Mouse (Mus musculus) telencephalon, adult 2 months (tissue): ENCODE results near the gene Rhox3h.
"Not testable (repeated sequence)": the region's sequence is repeated elsewhere in the genome, so short reads cannot be mapped to it uniquely, and the experiment has no call there.

Source experiments
- DNase-seq: peaks from one replicate; pipeline ENCODE4 v3.0.0-alpha.2; 2011; ENCODE audit warnings: low read depth, low spot score

The Rhox3h gene

DNA sequence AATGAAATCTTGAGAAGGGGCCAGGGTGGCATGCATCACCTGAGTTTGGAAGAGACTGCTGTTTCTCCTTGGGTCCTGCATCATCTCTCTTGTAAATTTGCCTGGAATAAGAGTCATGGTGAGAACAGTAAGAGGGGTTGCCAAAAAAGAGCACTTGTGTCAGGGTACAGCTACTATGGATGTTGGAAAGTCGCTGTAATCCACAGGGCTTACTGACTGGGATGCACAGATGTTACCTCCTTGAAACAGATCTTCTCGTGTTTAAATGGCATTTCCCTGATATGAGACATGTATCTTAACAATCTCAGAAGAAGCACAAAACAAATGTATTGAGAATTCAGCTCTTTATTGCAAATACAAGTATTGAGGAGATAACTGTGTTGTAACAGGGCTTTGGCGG, at the start of gene Rhox3h:
TSS of gene Rhox3h (minus strand) at position 101 of the 400 bp plus-strand sequence.
- not testable (repeated sequence) for DNase-seq

DNA sequence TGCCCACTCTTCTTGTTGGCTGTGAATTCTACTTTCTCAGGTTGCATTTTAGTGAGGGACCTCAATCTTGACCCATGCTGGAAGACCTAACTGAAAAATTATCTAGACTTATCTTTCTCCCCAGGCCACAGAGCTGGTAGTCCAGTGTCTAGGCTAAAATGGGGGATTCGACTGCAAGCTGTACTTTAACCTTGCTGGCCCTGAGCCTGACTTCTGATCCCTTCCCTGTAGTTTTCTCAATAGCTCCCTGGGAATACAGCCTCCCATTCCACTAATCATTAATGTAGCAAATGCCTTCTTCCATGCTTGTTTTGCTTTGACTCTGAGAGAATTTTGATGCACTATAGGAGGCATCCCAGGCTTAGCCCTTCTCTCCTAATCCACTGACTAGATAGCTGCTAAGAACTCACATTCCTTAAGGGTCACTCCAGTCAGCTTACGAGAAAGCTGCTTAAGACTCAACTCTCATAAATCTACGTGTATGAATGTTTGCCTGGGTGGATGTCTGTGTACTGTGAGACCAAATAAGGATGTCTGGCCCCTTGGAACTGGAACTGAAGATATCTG, 33.3 kb upstream of the Rhox3h start:
- DNase-seq, result no peak

DNA sequence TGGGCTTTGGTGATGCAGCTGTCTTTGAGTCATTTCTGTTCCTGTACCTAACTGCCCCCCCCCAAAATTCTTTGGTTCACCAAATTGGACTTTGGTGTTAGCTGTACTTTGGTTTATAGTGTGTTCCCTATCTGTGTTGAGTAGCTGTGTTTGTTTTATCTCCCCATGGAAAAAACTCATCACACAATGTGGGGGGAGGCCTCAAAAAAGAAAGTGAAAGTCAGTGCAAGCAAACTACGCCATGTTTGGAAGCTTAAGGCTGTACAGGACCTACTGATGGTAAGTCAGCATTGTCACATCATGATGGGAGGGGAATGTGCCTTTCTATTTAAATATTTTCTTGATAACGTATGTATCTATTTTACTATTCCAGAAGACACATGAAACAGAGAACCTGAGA, 23.7 kb upstream of the Rhox3h start:
- DNase-seq, result no peak

DNA sequence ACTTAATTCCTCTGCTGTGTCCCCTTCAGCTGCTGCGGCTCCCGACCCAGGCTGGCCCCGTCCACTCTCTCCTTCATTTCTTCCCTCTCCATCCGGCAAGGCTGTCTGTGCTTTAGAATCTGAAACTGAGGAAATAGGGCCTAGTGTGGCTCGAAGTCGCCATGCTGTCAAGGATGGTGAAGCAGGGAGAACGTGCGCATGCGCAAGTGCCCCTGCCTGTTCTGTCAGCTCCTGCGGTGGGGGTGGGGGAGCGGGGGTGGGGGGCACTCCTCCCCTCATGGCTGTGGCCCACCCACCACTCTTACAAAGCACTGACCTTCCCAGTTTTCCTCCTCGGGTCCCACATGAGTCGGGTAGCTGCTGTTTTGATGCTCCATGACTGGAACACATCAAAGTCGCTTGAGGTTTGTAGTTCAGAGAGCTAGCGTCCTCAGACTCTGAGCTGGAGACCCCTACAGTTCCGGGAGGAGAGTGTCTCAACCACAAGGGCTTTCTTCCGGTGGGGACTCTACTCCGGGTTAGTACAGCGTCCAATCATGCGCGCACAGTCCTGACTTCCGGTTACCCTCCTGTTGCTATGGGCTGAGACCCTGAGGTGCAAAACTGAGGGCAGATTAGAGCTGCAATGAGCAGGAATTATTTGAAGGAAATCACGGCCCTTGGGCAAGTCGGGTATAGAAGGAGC, 14.6 kb upstream of the Rhox3h start:
- DNase-seq, result no peak

DNA sequence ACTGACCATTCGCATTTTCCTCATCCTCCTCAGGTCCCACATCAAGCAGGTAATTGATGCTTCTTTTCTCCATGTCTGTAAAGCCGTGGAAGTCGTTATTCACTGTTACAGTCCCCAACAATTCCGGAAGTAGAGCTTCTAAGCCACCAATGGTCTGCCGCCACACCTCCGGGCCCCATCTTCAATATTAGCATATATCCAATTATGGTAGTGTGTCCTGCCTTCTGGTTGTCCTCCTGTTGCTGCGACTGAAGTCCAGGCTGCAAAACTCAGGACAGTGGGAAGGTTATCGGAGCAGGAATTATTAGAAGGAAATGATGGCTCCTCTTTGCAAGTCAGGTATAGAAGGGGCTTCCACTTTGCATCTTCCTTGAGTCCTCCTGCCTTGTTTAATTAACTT, 4.6 kb upstream of the Rhox3h start, which contains the start of gene Rhox2h:
TSS of gene Rhox2h (minus strand) at position 101 of the 400 bp plus-strand sequence.
- DNase-seq, result not testable (repeated sequence)

DNA sequence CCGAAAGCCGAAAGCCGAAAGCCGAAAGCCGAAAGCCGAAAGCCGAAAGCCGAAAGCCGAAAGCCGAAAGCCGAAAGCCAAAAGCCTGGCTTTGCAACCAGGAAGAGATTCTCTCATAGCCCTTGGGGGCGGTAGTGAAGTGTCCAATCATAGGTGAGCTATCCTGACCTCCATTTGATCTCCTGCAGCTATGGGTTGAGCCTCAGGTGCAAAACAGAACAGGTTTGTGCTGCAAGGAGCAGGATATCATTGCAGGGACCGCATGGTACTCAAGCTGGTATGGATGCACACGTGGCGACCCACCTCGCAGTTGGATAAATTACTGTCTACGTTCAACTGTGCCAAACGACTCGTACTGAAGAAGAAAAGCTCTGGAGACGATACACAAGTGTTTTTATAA, 17.3 kb downstream of the Rhox3h start, which contains the start of gene Rhox4g:
TSS of gene Rhox4g (minus strand) at position 101 of the 400 bp plus-strand sequence.
- not testable (repeated sequence) for DNase-seq

DNA sequence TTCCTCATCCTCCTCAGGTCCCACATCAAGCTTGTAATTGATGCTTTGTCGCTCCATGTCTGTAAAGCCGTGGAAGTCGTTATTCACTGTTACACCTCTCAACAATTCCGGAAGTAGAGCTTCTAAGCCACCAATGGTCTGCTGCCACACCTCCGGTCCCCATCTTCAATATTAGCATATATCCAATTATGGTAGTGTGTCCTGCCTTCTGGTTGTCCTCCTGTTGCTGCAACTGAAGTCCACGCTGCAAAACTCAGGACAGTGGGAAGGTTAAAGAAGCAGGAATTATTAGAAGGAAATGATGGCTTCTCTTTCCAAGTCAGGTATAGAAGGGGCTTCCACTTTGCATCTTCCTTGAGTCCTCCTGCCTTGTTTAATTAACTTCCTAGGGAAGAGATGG, 25.2 kb downstream of the Rhox3h start, which contains the start of gene Rhox2g:
TSS of gene Rhox2g (minus strand) at position 101 of the 400 bp plus-strand sequence.
- DNase-seq, result not testable (repeated sequence)

DNA sequence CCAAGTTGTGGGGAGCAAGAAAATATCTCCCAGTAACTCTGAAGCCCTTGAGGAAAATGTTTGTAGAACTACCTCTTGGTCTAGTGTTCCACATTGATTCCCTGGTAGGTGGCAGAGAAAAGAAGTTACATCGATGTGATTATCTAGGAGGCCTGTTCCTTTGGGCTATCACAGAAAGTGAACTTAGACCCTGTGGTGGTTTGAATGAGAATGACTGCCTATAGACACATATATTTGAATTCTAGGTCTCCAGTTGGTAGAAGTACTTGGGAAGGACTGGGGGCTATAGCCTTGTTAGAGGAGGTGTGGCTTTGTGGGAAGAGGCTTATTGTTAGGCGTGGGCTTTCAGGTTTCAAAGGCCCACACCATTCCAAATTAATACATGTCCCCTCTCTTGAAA, 40.1 kb downstream of the Rhox3h start, which contains the start of gene Rhox3g:
TSS of gene Rhox3g (minus strand) at position 101 of the 400 bp plus-strand sequence.
- DNase-seq, result not testable (repeated sequence)
